In the genomic region with DNA sequence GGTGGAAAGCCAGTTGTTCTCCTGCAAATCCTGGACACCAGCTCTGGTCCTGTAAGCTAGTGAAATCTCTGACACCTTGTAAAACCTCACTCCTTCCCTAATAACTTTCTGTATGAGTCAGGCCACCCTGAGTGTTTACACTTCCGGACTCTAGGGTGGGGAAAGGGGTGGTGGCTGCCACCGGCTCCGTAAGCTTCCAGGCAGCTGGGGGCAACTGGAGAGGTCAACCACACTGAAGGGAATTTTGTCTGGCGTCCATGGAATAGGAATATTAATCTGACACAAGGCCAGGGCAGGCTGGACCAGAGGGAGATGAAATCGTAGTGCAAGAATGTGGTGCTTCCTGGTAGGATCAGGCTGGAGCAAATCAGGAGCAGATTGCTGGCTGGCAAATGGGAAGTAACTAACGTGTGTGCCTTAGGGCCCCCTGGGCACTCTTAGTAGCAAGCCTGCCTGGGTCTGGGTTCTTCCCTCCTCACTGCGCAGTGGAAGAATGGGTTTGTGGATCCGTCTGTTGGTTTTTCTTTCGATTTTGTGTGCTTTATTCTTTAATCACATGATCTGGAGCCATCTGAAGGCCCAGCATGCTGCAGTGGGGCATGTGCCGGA, we compare ENCODE assay signal across 26 mouse cellular contexts. TPM values are rescaled to one million over a fixed set of nuclear protein-coding genes. Genes with fewer than 3 reads are reported as not detected.
DNase-seq lines count a peak whose midpoint lies in the region; ATAC-seq and TF ChIP-seq lines count a peak whose summit lies in the region.
"Had no signal": no experiment of that assay in that cellular context is flagged by ENCODE, and none has a peak within 500 bp of the region (broad histone marks: within the 10 kb centered on the region; RNA-seq: fewer than 3 reads in every experiment).

No protein-coding gene starts in this region.

- peak; percentile 38 for DNase-seq in gastrocnemius, adult 2 months
- no peak for DNase-seq in gastrocnemius, postnatal 14 days
- DNase-seq in 3134 (ENCODE audit: extremely low read depth, insufficient read length, low spot score) (peak; percentile 73), NIH3T3 (ENCODE audit: low read depth) (peak; percentile 80)
- DNase-seq in limb, embryonic 11.5 days (ENCODE audit: low spot score): peak; percentile 42
- DNase-seq in right cerebral cortex, postnatal 36 days (ENCODE audit: low spot score in 2 of 2): no peak
- DNase-seq in left cerebral cortex, postnatal 14 days (ENCODE audit: low spot score in 2 of 2): no peak
- no peak for DNase-seq in cerebellum, postnatal 4 days (ENCODE audit: low spot score in 2 of 2)
- DNase-seq: adrenal gland, postnatal 14 days; cerebellum, postnatal 14 days; kidney, adult 18-20 months; midbrain, embryonic 14.5 days; right cerebral cortex, postnatal 25 days; thymus, postnatal 25 days had no signal

- 0 out of 2 replicates have a peak, but pooled peaks cover 3% of the 10 kb centered on the region for H3K4me1 ChIP-seq in limb, embryonic 11.5 days (ENCODE audit: control insufficient read depth, insufficient read depth, low read length)
- H3K4me1 ChIP-seq: forebrain, embryonic 15.5 days; heart, embryonic 15.5 days; lung, embryonic 15.5 days had no signal

- no peak for TF ChIP-seq CTCF in gastrocnemius, adult 2 months (IDR thresholded peaks at IDR 0.05)

- H3K4me3 ChIP-seq in gastrocnemius, adult 2 months: no peak overlapping the region
- H3K4me3 ChIP-seq in limb, embryonic 11.5 days (ENCODE audit: low read depth, low read length): no peak overlapping the region
- H3K4me3 ChIP-seq: embryonic facial prominence, embryonic 13.5 days; forebrain, embryonic 15.5 days; heart, embryonic 15.5 days; lung, embryonic 15.5 days had no signal

- no peaks in the 10 kb centered on the region for H3K9me3 ChIP-seq in limb, embryonic 11.5 days (ENCODE audit: control insufficient read depth, low read length)
- H3K9me3 ChIP-seq: embryonic facial prominence, embryonic 13.5 days; forebrain, embryonic 15.5 days; heart, embryonic 15.5 days; lung, embryonic 15.5 days had no signal

- H3K27ac ChIP-seq in gastrocnemius, adult 2 months: peak overlapping the region; percentile 6; the same call in 1 of the 2 replicates
- H3K27ac ChIP-seq in limb, embryonic 11.5 days (replicated peaks; ENCODE audit: low read depth, low read length): no peak overlapping the region
- H3K27ac ChIP-seq: embryonic facial prominence, embryonic 13.5 days; forebrain, embryonic 15.5 days; heart, embryonic 15.5 days; kidney, postnatal 0 days; liver, embryonic 14.5 days; lung, embryonic 15.5 days had no signal

- H3K36me3 ChIP-seq in limb, embryonic 11.5 days (ENCODE audit: control insufficient read depth, insufficient read depth, low read length): no peaks in the 10 kb centered on the region
- H3K36me3 ChIP-seq: embryonic facial prominence, embryonic 13.5 days; forebrain, embryonic 15.5 days; heart, embryonic 15.5 days; lung, embryonic 15.5 days had no signal

- 37% methylated on average over 10 of the region's 10 CpGs for WGBS in limb, embryonic 11.5 days

- H3K4me2 ChIP-seq in limb, embryonic 11.5 days (ENCODE audit: low read depth, severe bottlenecking): no peak overlapping the region
- H3K4me2 ChIP-seq: embryonic facial prominence, embryonic 13.5 days; forebrain, embryonic 15.5 days; heart, embryonic 15.5 days; lung, embryonic 15.5 days had no signal

- H3K9ac ChIP-seq in limb, embryonic 11.5 days (ENCODE audit: low read length): no peak overlapping the region
- H3K9ac ChIP-seq: embryonic facial prominence, embryonic 13.5 days; forebrain, embryonic 15.5 days; heart, embryonic 15.5 days; liver, embryonic 14.5 days; lung, embryonic 15.5 days had no signal

- ATAC-seq in limb, embryonic 11.5 days (ENCODE audit: insufficient number of reproducible peaks, low FRiP score, low TSS enrichment, low read depth): 0 out of 2 replicates have a peak, but pooled peaks have one; percentile 35
- ATAC-seq: forebrain, embryonic 15.5 days; hindbrain, embryonic 16.5 days; Patski had no signal

- intact Hi-C loops in gastrocnemius, adult 2 months (cut with DNase I): no loop called here
- intact Hi-C loops in gastrocnemius, postnatal 14 days (cut with DNase I; ENCODE audit: low total_unique reads): no loop called here
- intact Hi-C loops in left cerebral cortex, postnatal 14 days (cut with DNase I): no loop called here

- no peaks in the 10 kb centered on the region for H3K27me3 ChIP-seq in limb, embryonic 11.5 days (ENCODE audit: control insufficient read depth, insufficient read depth, low read length)
- H3K27me3 ChIP-seq: embryonic facial prominence, embryonic 13.5 days; forebrain, embryonic 15.5 days; heart, embryonic 15.5 days; lung, embryonic 15.5 days had no signal

RNA-seq across cellular contexts. Expression of a gene that starts 57.2 kb away (rescaled TPM):
- total RNA-seq in gastrocnemius, adult 2 months (2021): not detected
- under 1 TPM; 0.10 to 0.18 TPM for total RNA-seq in gastrocnemius, postnatal 14 days (2021)
- polyA plus RNA-seq in limb, embryonic 11.5 days (2014; fragmentation: Nextera tagmentation; extraction: Ambion mirVana): 0.10 and 0.35 TPM in 2 replicates
- 1 to 10 TPM in 1 of 2 experiments, under 1 TPM in 1; 0.92 to 3.5 TPM for total RNA-seq in left cerebral cortex, postnatal 14 days (2021)
- total RNA-seq: adrenal gland, postnatal 14 days; heart, adult 8-10 months; hematopoietic stem cell, adult 5-6 weeks; neutrophil, adult 5-6 weeks had no signal
- polyA plus RNA-seq: C2C12 had no signal

Comparison
In these comparisons a context has a peak if more than half of its experiments do, and no peak if none do; other contexts are left out.
1. DNase-seq: peak in gastrocnemius, adult 2 months (single experiment), 3134 (single experiment), NIH3T3 (single experiment) and limb, embryonic 11.5 days (single experiment); none in gastrocnemius, postnatal 14 days (single experiment), right cerebral cortex, postnatal 36 days (0 of 2), left cerebral cortex, postnatal 14 days (0 of 2) and cerebellum, postnatal 4 days (0 of 2).